Mouse (Mus musculus) megakaryocyte, embryonic 14.5 days (primary cell): ENCODE measurements around the gene Zfp827.

Experiments used
- FLI1 ChIP-seq: IDR thresholded peaks from 2 replicates; pipeline ENCODE4 v1.6.1; 2012; ENCODE audit warnings: low read length, inconsistent platforms, mixed read lengths
- GATA1 ChIP-seq: IDR thresholded peaks from 3 replicates; pipeline ENCODE4 v1.6.1; 2012; ENCODE audit warnings: mixed read lengths, low read length, inconsistent platforms, borderline replicate concordance

DNA sequence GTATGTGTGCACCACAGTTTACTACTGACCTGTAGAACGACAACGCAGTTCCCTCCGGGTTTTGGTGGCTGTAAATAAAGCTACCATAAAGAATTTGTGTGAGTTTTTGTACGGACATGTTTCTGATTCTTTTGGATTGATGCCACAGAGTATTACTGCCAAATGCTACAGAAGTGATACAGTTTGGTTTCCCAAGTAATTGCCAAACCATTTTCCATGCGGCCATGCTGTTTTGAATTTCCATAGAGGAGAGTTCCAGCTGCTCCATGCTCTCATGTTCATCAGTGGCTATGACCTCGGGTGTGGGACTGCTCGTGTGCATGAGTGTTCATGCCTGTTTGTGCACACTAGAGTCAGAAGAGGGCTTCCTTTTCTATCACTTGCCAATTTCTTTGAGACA lies 211.8 kb downstream of the Zfp827 start:
- TF ChIP-seq GATA1 (no peak), FLI1 (no peak)
